Mouse (Mus musculus) embryo, embryonic 10 days (tissue): Measurements from ENCODE around the gene 1700029F12Rik.
A peak's percentile ranks its signal among the peaks of the same experiment; 100 is the strongest.

Experiments
- DNase-seq: peaks from one replicate; pipeline ENCODE4 v3.0.0-alpha.2; 2015; ENCODE audit warnings: low spot score

The 1700029F12Rik gene

GRCm38 (mm10) chr13:97021906-97022305 lies 12.3 kb downstream of the 1700029F12Rik start:
- no peak for DNase-seq

- peak; percentile 32 for DNase-seq
These were observed 14.0 kb downstream of the 1700029F12Rik start for GRCm38 (mm10) chr13:97020122-97020521.

GRCm38 (mm10) chr13:97017711-97018110 lies 16.5 kb downstream of the 1700029F12Rik start:
- DNase-seq = no peak

GRCm38 (mm10) chr13:97014366-97014765 lies 19.8 kb downstream of the 1700029F12Rik start:
- DNase-seq = no peak

- peak; percentile 50 for DNase-seq
These were observed 25.7 kb downstream of the 1700029F12Rik start for GRCm38 (mm10) chr13:97008266-97009153.

- peak; percentile 73 for DNase-seq
These were observed 26.5 kb downstream of the 1700029F12Rik start for GRCm38 (mm10) chr13:97007501-97008265.

GRCm38 (mm10) chr13:97006784-97007183 lies 27.4 kb downstream of the 1700029F12Rik start:
- DNase-seq = peak; percentile 7

- no peak for DNase-seq
These were observed 37.1 kb downstream of the 1700029F12Rik start for GRCm38 (mm10) chr13:96997080-96997479.

- DNase-seq = no peak
These were observed 38.9 kb downstream of the 1700029F12Rik start for GRCm38 (mm10) chr13:96995243-96995642.

GRCm38 (mm10) chr13:96993291-96993989 lies 40.7 kb downstream of the 1700029F12Rik start:
- peak; percentile 9 for DNase-seq

- no peak for DNase-seq
These were observed 43.4 kb downstream of the 1700029F12Rik start for GRCm38 (mm10) chr13:96990561-96991265.

GRCm38 (mm10) chr13:96990045-96990444 lies 44.1 kb downstream of the 1700029F12Rik start:
- no peak for DNase-seq

GRCm38 (mm10) chr13:96989129-96989528 lies 45.0 kb downstream of the 1700029F12Rik start:
- no peak for DNase-seq

- no peak for DNase-seq
These were observed 48.4 kb downstream of the 1700029F12Rik start for GRCm38 (mm10) chr13:96985599-96986275.

GRCm38 (mm10) chr13:96984688-96985087 lies 49.5 kb downstream of the 1700029F12Rik start:
- no peak for DNase-seq

GRCm38 (mm10) chr13:96983251-96984126 lies 50.7 kb downstream of the 1700029F12Rik start:
- peak; percentile 16 for DNase-seq

- no peak for DNase-seq
These were observed 53.6 kb downstream of the 1700029F12Rik start for GRCm38 (mm10) chr13:96980561-96980960.

- no peak for DNase-seq
These were observed 57.1 kb downstream of the 1700029F12Rik start for GRCm38 (mm10) chr13:96976986-96977595.

GRCm38 (mm10) chr13:96973318-96973717 lies 60.8 kb downstream of the 1700029F12Rik start:
- DNase-seq = no peak
